ENCODE assay signal across 8 mouse cellular contexts in genomic region chr4:45018452-45018980, GRCm38 (mm10). TPM values are rescaled to one million over a fixed set of nuclear protein-coding genes. Genes with fewer than 3 reads are reported as not detected.
DNase-seq lines count a peak whose midpoint lies in the region; ATAC-seq and TF ChIP-seq lines count a peak whose summit lies in the region.

Gene Polr1e, plus strand, starts transcription at chr4:45018583.

- 0 out of 2 replicates have a peak within 1 kb of the TSS, but pooled peaks have one; percentile 25 for H3K27ac ChIP-seq in forebrain, embryonic 12.5 days
- peak within 1 kb of the TSS; percentile 52 for H3K27ac ChIP-seq in heart, postnatal 0 days (ENCODE audit: low read depth)
- no peak within 1 kb of the TSS for H3K27ac ChIP-seq in liver, embryonic 16.5 days (ENCODE audit: low read length)
- no peak within 1 kb of the TSS; the same call in 1 of the 2 replicates for H3K27ac ChIP-seq in neural tube, embryonic 13.5 days (replicated peaks)
- no peak within 1 kb of the TSS for H3K27ac ChIP-seq in testis, adult 2 months (ENCODE audit: control insufficient read depth, insufficient read depth, low read depth, low read length)

- TF ChIP-seq EP300 in heart, postnatal 0 days (IDR thresholded peaks at IDR 0.05; ENCODE audit: low read depth): no peak

- H3K9me3 ChIP-seq in E14TG2a.4 (ENCODE audit: low read length): no peaks in the 10 kb centered on the region
- no peaks in the 10 kb centered on the region for H3K9me3 ChIP-seq in forebrain, embryonic 12.5 days
- H3K9me3 ChIP-seq in heart, postnatal 0 days (replicated peaks; ENCODE audit: control insufficient read depth, low read length): no peaks in the 10 kb centered on the region
- H3K9me3 ChIP-seq in liver, embryonic 16.5 days (replicated peaks; ENCODE audit: control insufficient read depth, low read length): no peaks in the 10 kb centered on the region
- no peaks in the 10 kb centered on the region for H3K9me3 ChIP-seq in neural tube, embryonic 13.5 days

- H3K4me1 ChIP-seq in E14TG2a.4 (replicated peaks; ENCODE audit: low read depth, low read length): peaks cover 39% of the 10 kb centered on the region
- peaks cover 29% of the 10 kb centered on the region for H3K4me1 ChIP-seq in forebrain, embryonic 12.5 days
- peaks cover 22% of the 10 kb centered on the region for H3K4me1 ChIP-seq in heart, postnatal 0 days (ENCODE audit: control insufficient read depth, insufficient read depth)
- H3K4me1 ChIP-seq in liver, embryonic 16.5 days (ENCODE audit: control insufficient read depth, low read depth, low read length): peaks cover 20% of the 10 kb centered on the region
- H3K4me1 ChIP-seq in neural tube, embryonic 13.5 days (replicated peaks): peaks cover 27% of the 10 kb centered on the region
- H3K4me1 ChIP-seq in testis, adult 2 months (ENCODE audit: control insufficient read depth, insufficient read depth, low read length): peaks cover 5% of the 10 kb centered on the region

- H3K4me2 ChIP-seq in forebrain, embryonic 12.5 days: peak within 1 kb of the TSS; percentile 97
- H3K4me2 ChIP-seq in heart, postnatal 0 days (ENCODE audit: low read depth, low read length): peak within 1 kb of the TSS; percentile 81
- peak within 1 kb of the TSS; percentile 87 for H3K4me2 ChIP-seq in liver, embryonic 16.5 days (ENCODE audit: low read depth, low read length)
- H3K4me2 ChIP-seq in neural tube, embryonic 13.5 days: peak within 1 kb of the TSS; percentile 98

- H3K36me3 ChIP-seq in E14TG2a.4 (ENCODE audit: insufficient read depth, low read length): peaks cover 36% of the 10 kb centered on the region
- H3K36me3 ChIP-seq in forebrain, embryonic 12.5 days (replicated peaks): no peaks in the 10 kb centered on the region; the same call in 1 of the 2 replicates
- peaks cover 9% of the 10 kb centered on the region for H3K36me3 ChIP-seq in heart, postnatal 0 days (replicated peaks; ENCODE audit: control insufficient read depth, insufficient read depth, low read length)
- no peaks in the 10 kb centered on the region for H3K36me3 ChIP-seq in liver, embryonic 16.5 days (ENCODE audit: control insufficient read depth, insufficient read depth)
- peaks cover 10% of the 10 kb centered on the region for H3K36me3 ChIP-seq in neural tube, embryonic 13.5 days
- H3K36me3 ChIP-seq in testis, adult 2 months (ENCODE audit: control insufficient read depth, insufficient read depth, low read length): no peaks in the 10 kb centered on the region; the same call in 1 of the 2 replicates

- no peaks in the 10 kb centered on the region; the same call in 1 of the 2 replicates for H3K27me3 ChIP-seq in E14TG2a.4 (ENCODE audit: insufficient read depth, low read length)
- H3K27me3 ChIP-seq in forebrain, embryonic 12.5 days: no peaks in the 10 kb centered on the region
- H3K27me3 ChIP-seq in heart, postnatal 0 days (ENCODE audit: control insufficient read depth, insufficient read depth, low read length): no peaks in the 10 kb centered on the region
- H3K27me3 ChIP-seq in liver, embryonic 16.5 days (ENCODE audit: control insufficient read depth, insufficient read depth, low read depth, low read length): no peaks in the 10 kb centered on the region
- no peaks in the 10 kb centered on the region for H3K27me3 ChIP-seq in neural tube, embryonic 13.5 days
- H3K27me3 ChIP-seq in testis, adult 2 months (ENCODE audit: control insufficient read depth, insufficient read depth, low read length): no peaks in the 10 kb centered on the region

- no peak for TF ChIP-seq CTCF in E14TG2a.4 (conservative IDR thresholded peaks at IDR 0.05; ENCODE audit: low read length)
- no peak for TF ChIP-seq CTCF in heart, postnatal 0 days (IDR thresholded peaks at IDR 0.05; ENCODE audit: low read depth)
- TF ChIP-seq CTCF in testis, adult 2 months (IDR thresholded peaks at IDR 0.05; ENCODE audit: control insufficient read depth, insufficient read depth, insufficient replicate concordance, low read depth, low read length): no peak

- DNase-seq in c-Kit-positive CD71-positive TER-119-positive erythroid progenitor cells, embryonic 14.5 days (ENCODE audit: low spot score): peak; percentile 96
- peak; percentile 92 for DNase-seq in heart, postnatal 0 days (ENCODE audit: low spot score)
- peak; percentile 98 for DNase-seq in kidney, postnatal 4 days

- ATAC-seq in forebrain, embryonic 12.5 days (ENCODE audit: low FRiP score): peak; percentile 95
- peak; percentile 91 for ATAC-seq in heart, postnatal 0 days (ENCODE audit: insufficient read depth, low read depth)
- peak; percentile 90 for ATAC-seq in liver, embryonic 16.5 days (ENCODE audit: low read depth)
- ATAC-seq in neural tube, embryonic 13.5 days (ENCODE audit: low read depth): peak; percentile 88

- peak; percentile 78; the same call in 1 of the 2 replicates for TF ChIP-seq POLR2A in testis, adult 2 months (IDR thresholded peaks at IDR 0.05; ENCODE audit: control insufficient read depth, low read depth, low read length)

- H3K4me3 ChIP-seq in E14TG2a.4 (replicated peaks; ENCODE audit: low read length): peak within 1 kb of the TSS; percentile 94
- peak within 1 kb of the TSS; percentile 75 for H3K4me3 ChIP-seq in forebrain, embryonic 12.5 days (replicated peaks)
- H3K4me3 ChIP-seq in heart, postnatal 0 days (ENCODE audit: low read depth, low read length): peak within 1 kb of the TSS; percentile 75
- H3K4me3 ChIP-seq in liver, embryonic 16.5 days (ENCODE audit: low read depth, low read length): peak within 1 kb of the TSS; percentile 82
- peak within 1 kb of the TSS; percentile 81 for H3K4me3 ChIP-seq in neural tube, embryonic 13.5 days
- H3K4me3 ChIP-seq in testis, adult 2 months (ENCODE audit: control insufficient read depth, low read depth, low read length): peak within 1 kb of the TSS; percentile 91

- WGBS in forebrain, embryonic 12.5 days: under 1% methylated on average over 29 of the region's 29 CpGs
- under 1% methylated on average over 29 of the region's 29 CpGs for WGBS in heart, postnatal 0 days
- under 1% methylated on average over 29 of the region's 29 CpGs for WGBS in liver, embryonic 16.5 days (ENCODE audit: insufficient replicate concordance)
- WGBS in neural tube, embryonic 13.5 days: under 1% methylated on average over 29 of the region's 29 CpGs

- H3K9ac ChIP-seq in forebrain, embryonic 12.5 days: peak within 1 kb of the TSS; percentile 63
- peak within 1 kb of the TSS; percentile 51 for H3K9ac ChIP-seq in heart, postnatal 0 days (replicated peaks; ENCODE audit: low read depth, low read length)
- H3K9ac ChIP-seq in liver, embryonic 16.5 days (ENCODE audit: low read depth, low read length): peak within 1 kb of the TSS; percentile 64
- peak within 1 kb of the TSS; percentile 81 for H3K9ac ChIP-seq in neural tube, embryonic 13.5 days

RNA-seq across cellular contexts. Expression of gene Polr1e, which starts in this region (rescaled TPM):
- 41.5 and 45.5 TPM in 2 replicates for polyA plus RNA-seq in forebrain, embryonic 12.5 days (2016; fragmentation: Nextera tagmentation; extraction: Ambion mirVana)
- total RNA-seq in heart, postnatal 0 days (2014; rRNA removed; ENCODE audit: low replicate concordance): 37.4 and 46.7 TPM in 2 replicates
- 71.2 and 77.5 TPM in 2 replicates for polyA plus RNA-seq in heart, postnatal 0 days (2015; fragmentation: Nextera tagmentation; extraction: Ambion mirVana)
- polyA plus RNA-seq in liver, embryonic 16.5 days (2015; fragmentation: Nextera tagmentation; extraction: Ambion mirVana): 11.4 and 13.1 TPM in 2 replicates
- polyA plus RNA-seq in neural tube, embryonic 13.5 days (2015; fragmentation: Nextera tagmentation; extraction: Ambion mirVana): 33.0 and 45.1 TPM in 2 replicates
- polyA plus RNA-seq in testis, adult 2 months (2012; rRNA removed): 6.3 and 6.8 TPM in 2 replicates

Comparison
In these comparisons a context has a peak if more than half of its experiments do, and no peak if none do; other contexts are left out.
1. H3K27ac ChIP-seq: peak in forebrain, embryonic 12.5 days (single experiment) and heart, postnatal 0 days (single experiment); none in liver, embryonic 16.5 days (single experiment), neural tube, embryonic 13.5 days (single experiment) and testis, adult 2 months (single experiment).
2. Peak in every context shown above with its lines, with median percentiles within 50 percentile points of each other: H3K4me3 ChIP-seq, DNase-seq, ATAC-seq, H3K4me2 ChIP-seq and H3K9ac ChIP-seq.